Mouse (Mus musculus): ENCODE measurements around the gene Prom2. TPM values are rescaled to one million over a fixed set of nuclear protein-coding genes. Genes with fewer than 3 reads are reported as not detected.

The Prom2 gene
- polyA plus RNA-seq, 1 experiment: 0.17 TPM

- no peak for TF ChIP-seq POLR2A (IDR thresholded peaks at IDR 0.05; ENCODE audit: extremely low read depth, insufficient read depth, low read length)
- TF ChIP-seq CTCF (IDR thresholded peaks at IDR 0.05; ENCODE audit: extremely low read depth, insufficient read depth, low read length): no peak
- Histone ChIP-seq H3K4me3 (ENCODE audit: insufficient read depth, low read length) (no peak overlapping the region), H3K4me1 (ENCODE audit: control insufficient read depth, insufficient read depth, low read length) (peaks cover 4% of the 10 kb centered on the region), H3K27ac (ENCODE audit: insufficient read depth, low read length) (no peak overlapping the region)
Observed at GRCm38 (mm10) chr2:127479210-127479609, 62.1 kb downstream of the Prom2 start.

Other genes starting within 250 kb of the Prom2 start
- 1.6 and 1.8 TPM in 2 replicates for gene Dusp2, start 205.3 kb downstream of the Prom2 start, polyA plus RNA-seq (2012; rRNA removed)
- not detected in 2 replicates for gene Astl, start 202.8 kb downstream of the Prom2 start, polyA plus RNA-seq (2012; rRNA removed)
- 0.11 and 0.25 TPM in 2 replicates for gene Adra2b, start 178.3 kb downstream of the Prom2 start, polyA plus RNA-seq (2012; rRNA removed)
- gene Gpat2, start 116.3 kb downstream of the Prom2 start, polyA plus RNA-seq (2012; rRNA removed): 0.13 and 0.25 TPM in 2 replicates
- 37.4 and 38.2 TPM in 2 replicates for gene Fahd2a, start 96.9 kb downstream of the Prom2 start, polyA plus RNA-seq (2012; rRNA removed)
- 109 and 110 TPM in 2 replicates for gene Kcnip3, start 19.4 kb downstream of the Prom2 start, polyA plus RNA-seq (2012; rRNA removed)
- gene Zfp661, start 45.6 kb upstream of the Prom2 start, polyA plus RNA-seq (2012; rRNA removed): 10.3 and 10.4 TPM in 2 replicates
- 88.8 and 90.0 TPM in 2 replicates for gene Mrps5, start 45.8 kb upstream of the Prom2 start, polyA plus RNA-seq (2012; rRNA removed)
- 144 and 209 TPM in 2 replicates for gene Mal, start 115.2 kb upstream of the Prom2 start, polyA plus RNA-seq (2012; rRNA removed)
- 0.98 and 1.4 TPM in 2 replicates for gene Mall, start 188.5 kb upstream of the Prom2 start, polyA plus RNA-seq (2012; rRNA removed)
- 19.7 and 20.1 TPM in 2 replicates for gene Nphp1, start 247.4 kb upstream of the Prom2 start, polyA plus RNA-seq (2012; rRNA removed)

All from cortical plate, adult 2 months (tissue).